Mouse (Mus musculus) kidney, postnatal 4 days (tissue): ENCODE measurements around the gene Insm1.

Source experiments
- DNase-seq, 2 experiments: peaks; one replicate each; pipeline ENCODE4 v3.0.0; 2021; ENCODE audit warnings: mixed read lengths in 2 of 2

Insm1 gene

GRCm38 (mm10) chr2:146265045-146265444, 43.3 kb downstream of the Insm1 start:
- DNase-seq: no peak

- no peak for DNase-seq
Measured at GRCm38 (mm10) chr2:146266539-146266938, 44.8 kb downstream of the Insm1 start.
